Mouse (Mus musculus): ENCODE measurements around the gene Slfn5. TPM values are rescaled to one million over a fixed set of nuclear protein-coding genes. Genes with fewer than 3 reads are reported as not detected.
"Not testable (repeated sequence)": the region's sequence is repeated elsewhere in the genome, so short reads cannot be mapped to it uniquely, and the experiment has no call there.

The Slfn5 gene
- 10 to 100 TPM; 33.8 to 38.0 TPM for total RNA-seq (2021)

- peak; percentile 63 for DNase-seq
Observed at GRCm38 (mm10) chr11:82950736-82951481, at the start of gene Slfn5. Slfn5 (plus strand) TSS chr11:82951349.

DNA sequence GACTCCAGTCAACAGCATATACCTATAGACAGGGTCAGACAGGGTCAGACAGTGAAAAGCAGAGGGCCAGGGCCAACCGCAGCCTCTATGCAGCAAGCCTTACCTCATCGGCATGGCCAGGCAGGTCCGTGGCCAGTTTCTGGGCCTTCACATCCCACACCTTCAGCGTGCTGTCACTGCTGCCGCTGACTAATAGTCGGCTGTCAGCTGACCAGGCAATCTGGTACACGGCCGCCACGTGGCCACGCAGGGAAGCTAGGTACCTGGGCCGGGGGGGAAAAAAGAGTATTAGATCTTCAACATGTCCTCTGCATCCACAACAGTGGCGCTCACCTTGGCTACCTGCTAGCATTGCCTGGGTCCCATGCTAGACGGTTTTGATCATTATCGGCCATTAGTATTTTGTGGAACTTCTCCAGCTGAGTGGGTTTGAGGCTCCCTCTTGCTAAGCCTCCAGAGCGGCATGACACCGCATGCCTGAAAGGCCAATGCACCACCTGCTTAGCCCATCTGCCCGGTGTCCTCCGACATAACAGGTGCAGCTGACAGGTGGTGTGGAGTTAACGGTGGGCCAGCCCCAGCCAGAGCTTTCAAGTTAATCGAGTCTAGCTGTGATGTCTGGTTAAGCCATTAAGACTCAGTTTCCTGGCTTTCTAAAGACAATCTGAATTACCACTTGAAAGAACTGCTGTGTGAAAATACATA is 49.4 kb upstream of the Slfn5 start:
- DNase-seq, result no peak

DNA sequence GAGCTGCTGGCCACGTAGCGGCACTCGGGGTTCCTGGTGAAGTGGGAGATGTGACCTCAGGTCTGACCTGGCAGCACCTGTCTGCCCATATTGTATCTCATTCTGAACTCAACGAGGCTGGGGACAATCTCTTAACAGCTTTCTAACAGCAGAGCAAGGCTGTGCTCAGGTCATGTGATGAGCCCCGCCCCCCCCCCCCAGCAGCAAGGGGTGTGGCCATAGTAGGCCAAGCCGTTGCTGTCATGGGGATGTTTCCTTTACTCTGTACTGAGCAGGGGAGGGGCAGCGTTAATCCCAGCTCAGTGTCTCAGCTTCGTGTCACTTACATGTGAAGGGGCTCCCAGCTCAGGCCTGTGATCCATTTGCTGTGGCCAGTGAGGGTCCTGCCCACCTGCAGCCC is 46.2 kb upstream of the Slfn5 start:
- no peak for DNase-seq

DNA sequence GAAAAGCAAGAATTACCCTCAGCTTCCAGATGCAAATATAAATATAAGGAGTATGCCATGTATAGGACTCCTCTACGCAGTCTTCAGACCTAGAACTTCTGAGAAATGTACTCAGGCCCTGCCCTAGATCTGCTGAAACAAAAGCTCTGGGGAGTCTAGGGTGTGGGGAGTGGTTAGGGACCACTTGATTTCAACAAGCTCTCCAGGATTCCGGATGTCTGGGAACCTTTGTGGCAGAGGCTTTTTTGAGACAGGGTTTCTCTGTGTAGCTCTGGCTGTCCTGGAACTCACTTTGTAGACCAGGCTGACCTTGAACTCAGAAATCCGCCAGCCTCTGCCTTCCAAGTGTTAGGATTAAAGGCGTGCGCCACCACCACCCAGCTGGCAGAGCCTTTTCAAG is 45.3 kb upstream of the Slfn5 start:
- no peak for DNase-seq

- peak; percentile 98 for DNase-seq
Observed at GRCm38 (mm10) chr11:82907651-82908607, 43.2 kb upstream of the Slfn5 start, which contains the start of gene Nle1. Nle1 (minus strand) TSS chr11:82908411.

DNA sequence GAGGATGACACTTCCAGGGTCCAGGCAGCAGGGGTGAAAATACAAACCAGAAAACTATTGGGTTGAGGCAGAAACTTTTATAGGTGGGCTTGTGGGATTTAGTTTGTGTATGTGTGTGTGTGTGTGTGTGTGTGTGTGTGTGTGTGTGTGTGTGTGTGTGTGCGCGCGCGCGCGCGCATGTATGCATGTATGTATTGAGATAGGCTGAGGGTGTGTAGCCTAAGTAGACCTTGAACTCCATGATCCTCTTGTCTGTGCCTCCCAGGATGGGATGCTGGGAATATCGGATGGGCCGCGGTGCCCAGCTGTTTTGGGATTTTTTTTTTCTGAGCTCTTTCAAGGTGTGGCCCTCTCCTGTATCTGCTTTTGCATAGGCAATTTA is 42.5 kb upstream of the Slfn5 start:
- no peak for DNase-seq

- DNase-seq, result no peak
Observed at GRCm38 (mm10) chr11:82910250-82910649, 40.9 kb upstream of the Slfn5 start, which contains the start of gene Unc45b. Unc45b (plus strand) TSS chr11:82910550.

GRCm38 (mm10) chr11:82910679-82911389 is 40.3 kb upstream of the Slfn5 start:
- DNase-seq, result peak; percentile 80

GRCm38 (mm10) chr11:82914711-82915352 is 36.3 kb upstream of the Slfn5 start:
- peak; percentile 86 for DNase-seq

GRCm38 (mm10) chr11:82920768-82921167 is 30.4 kb upstream of the Slfn5 start:
- DNase-seq, result no peak

DNA sequence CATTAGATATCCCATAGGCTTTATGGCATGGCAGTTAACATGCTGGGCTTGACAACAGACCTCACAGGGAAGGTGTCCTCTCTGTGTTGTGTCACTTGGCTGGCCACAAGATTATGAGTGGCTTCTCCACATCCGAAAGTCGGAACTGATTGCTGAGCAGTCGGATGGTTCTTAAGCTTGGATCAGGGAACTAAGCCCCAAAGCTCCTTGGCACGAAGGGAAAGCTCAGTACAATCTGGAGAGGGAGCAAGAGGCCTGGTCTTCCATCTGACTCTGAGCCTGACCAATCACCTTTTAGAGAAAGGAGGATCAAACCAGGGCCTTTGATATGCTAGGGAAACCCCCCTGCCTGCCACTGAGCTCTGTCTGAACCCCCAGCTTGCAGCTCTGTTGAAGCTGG is 29.5 kb upstream of the Slfn5 start:
- no peak for DNase-seq

GRCm38 (mm10) chr11:82923910-82924309 is 27.2 kb upstream of the Slfn5 start:
- DNase-seq, result not testable (repeated sequence)

DNA sequence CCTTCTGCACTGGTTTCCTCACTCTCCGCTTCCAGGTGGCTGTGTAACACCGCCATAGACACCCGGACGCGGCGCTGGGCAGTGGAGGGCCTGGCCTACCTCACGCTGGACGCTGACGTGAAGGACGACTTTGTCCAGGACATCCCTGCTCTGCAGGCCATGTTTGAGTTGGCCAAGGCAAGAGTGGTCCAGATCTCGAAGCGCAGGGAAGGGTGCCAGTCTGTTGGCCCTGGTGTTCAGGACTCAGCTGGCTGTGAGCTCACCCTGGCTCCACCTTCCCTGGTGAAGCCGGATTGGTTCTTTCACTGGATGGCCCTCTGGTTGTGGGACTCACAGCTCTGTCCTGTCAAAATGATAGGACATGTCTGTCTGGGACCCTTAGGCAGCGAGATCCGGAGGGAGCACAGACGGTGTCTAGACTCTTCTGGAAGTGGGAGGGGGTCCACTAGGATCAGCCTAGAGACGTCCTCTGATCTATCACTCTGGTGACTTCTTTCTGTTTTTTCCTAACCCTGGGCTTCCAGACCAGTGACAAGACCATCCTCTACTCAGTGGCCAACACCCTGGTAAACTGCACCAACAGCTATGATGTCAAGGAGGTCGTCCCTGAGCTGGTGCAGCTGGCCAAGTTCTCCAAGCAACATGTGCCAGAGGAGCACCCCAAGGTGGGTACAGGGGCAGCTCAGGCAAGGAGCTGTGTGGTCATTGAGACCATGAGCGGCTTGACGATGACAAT is 22.1 kb upstream of the Slfn5 start:
- no peak for DNase-seq

DNA sequence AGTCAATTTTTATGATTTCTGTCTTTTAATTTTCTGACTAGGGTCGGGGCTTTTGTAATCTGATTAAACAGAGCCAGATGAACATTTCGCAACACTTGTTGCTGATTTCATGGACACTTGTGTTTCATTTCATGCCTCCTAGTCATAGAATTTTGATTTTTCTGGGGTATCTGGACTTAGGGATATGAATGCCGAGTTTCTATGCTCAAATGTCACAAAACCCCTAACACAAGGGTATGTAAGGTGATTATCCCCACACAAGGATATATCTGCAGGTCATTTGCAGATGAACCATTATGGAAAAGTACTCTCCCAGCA is 21.6 kb upstream of the Slfn5 start:
- DNase-seq, result no peak

GRCm38 (mm10) chr11:82930391-82930955 is 20.7 kb upstream of the Slfn5 start:
- DNase-seq, result not testable (repeated sequence)

DNA sequence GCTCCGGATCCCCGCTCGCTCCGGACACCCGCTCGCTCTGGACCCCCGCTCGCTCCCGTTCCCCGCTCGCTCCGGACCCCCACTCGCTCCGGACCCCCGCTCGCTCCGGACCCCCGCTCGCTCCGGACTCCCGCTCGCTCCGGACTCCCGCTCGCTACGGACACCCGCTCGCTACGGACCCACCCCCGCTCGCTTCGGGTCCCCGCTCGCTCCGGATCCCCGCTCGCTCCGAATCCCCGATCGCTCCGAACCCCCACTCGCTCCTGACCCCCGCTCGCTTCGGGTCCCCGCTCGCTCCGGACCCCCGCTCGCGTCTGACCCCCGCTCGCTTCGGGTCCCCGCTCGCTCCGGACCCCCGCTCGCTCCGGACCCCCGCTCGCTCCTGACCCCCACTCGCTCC is 20.0 kb upstream of the Slfn5 start:
- not testable (repeated sequence) for DNase-seq

DNA sequence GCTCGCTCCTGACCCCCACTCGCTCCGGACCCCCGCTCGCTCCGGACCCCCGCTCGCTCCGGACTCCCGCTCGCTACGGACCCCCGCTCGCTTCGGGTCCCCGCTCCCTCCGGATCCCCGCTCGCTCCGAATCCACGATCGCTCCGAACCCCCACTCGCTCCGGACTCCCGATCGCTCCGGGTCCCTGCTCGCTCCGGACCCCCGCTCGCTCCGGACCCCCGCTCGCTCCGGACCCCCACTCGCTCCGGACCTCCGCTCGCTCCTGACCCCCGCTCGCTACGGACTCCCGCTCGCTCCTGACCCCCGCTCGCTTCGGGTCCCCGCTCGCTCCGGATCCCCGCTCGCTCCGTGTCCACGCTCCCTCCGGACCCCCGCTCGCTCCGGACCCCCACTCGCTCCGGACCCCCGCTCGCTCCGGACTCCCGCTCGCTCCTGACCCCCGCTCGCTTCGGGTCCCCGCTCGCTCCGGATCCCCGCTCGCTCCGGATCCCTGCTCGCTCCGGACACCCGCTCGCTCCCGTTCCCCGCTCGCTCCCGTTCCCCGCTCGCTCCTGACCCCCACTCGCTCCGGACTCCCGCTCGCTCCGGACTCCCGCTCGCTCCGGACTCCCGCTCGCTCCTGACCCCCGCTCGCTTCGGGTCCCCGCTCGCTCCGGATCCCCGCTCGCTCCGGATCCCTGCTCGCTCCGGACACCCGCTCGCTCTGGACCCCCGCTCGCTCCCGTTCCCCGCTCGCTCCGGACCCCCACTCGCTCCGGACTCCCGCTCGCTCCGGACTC is 19.3 kb upstream of the Slfn5 start:
- not testable (repeated sequence) for DNase-seq

- no peak for DNase-seq
Observed at GRCm38 (mm10) chr11:82933186-82933585, 18.0 kb upstream of the Slfn5 start.

GRCm38 (mm10) chr11:82943336-82943735 is 7.8 kb upstream of the Slfn5 start:
- no peak for DNase-seq

DNA sequence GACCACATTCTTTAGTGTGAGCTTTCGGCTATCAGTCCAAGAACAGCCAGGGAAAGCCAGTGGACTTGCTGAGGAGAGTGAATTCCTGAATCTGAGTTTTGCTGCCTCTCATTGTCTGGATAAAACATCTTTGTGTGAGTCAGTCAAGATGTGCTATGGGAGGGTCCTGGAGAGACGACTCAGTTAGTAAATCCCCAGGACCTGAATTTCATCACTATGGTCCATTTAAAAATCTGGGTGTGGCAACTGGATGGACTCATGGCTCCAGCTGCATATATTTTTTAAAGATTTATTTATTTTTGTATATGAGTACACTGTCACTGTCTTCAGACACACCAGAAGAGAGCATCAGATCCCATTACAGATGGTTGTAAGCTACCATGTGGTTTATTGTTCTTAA is 5.5 kb upstream of the Slfn5 start:
- DNase-seq, result no peak
